Mouse (Mus musculus) common myeloid progenitor, adult 5-6 weeks (primary cell): Measurements from ENCODE around the gene Vmn1r34. TPM values are rescaled to one million over a fixed set of nuclear protein-coding genes. Genes with fewer than 3 reads are reported as not detected.
A peak's percentile ranks its signal among the peaks of the same experiment; 100 is the strongest.
"Not testable (repeated sequence)": the region's sequence is repeated elsewhere in the genome, so short reads cannot be mapped to it uniquely, and the experiment has no call there.

Experiments
- ATAC-seq: replicated peaks from 2 replicates; pipeline ENCODE4 v1.8.0; 2016; ENCODE audit warnings: low read depth, mild to moderate bottlenecking, moderate TSS enrichment, inconsistent platforms; ENCODE audit not compliant: poor library complexity, severe bottlenecking
- total RNA-seq: library from RNA; stranded (forward); fragments of 200-1000, 187-1606 nt; gene quantifications from 2 replicates; pipeline ENCODE4 v1.2.3, GENCODE M21; 2017

Vmn1r34 gene
- total RNA-seq, result not detected in 2 replicates

DNA sequence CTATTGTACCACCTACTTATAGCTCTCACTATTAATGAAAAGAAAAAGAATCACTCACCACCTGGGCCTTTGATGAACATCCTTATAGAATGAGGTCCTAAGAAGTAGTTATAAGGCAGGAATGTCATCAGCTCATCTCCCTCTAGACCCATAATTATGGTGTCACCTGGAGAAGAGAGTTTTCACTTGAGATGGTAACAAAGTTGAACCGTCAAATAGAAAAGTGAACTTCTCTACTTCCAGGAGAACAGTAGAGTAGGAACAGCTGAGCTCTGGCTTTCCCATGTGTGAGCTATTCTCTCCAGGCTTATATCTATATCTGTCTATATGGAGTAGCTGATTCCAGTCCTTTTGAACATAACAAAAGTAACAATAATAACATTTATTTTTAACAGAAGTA lies at the start of gene Vmn1r34:
Gene Vmn1r34 (minus strand): TSS at position 101 of the 400 bp plus-strand sequence.
- ATAC-seq, result no peak

DNA sequence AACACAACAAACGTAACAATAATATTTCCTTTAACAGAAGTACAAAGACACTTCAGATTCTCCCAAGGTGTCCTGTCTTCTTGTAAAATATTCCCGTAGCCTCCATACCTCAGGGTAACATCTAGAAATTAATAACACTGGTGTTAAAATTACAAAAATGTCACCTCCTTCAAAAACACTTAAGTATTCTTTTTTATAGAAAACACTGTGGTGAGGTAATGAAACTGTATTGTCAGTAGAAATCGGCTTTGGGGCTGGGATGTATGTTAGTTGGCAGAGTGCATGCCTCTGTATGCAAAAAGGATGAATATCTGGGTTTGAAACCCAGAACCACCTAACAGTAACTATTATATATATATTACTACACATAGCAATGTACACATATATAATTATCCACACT lies 42.1 kb upstream of the Vmn1r34 start, which contains the start of gene Vmn1r35:
Gene Vmn1r35 (minus strand): TSS at position 101 of the 400 bp plus-strand sequence.
- no peak for ATAC-seq

GRCm38 (mm10) chr6:66618182-66618581 lies 25.5 kb downstream of the Vmn1r34 start, which contains the start of gene Vmn1r33:
TSS of gene Vmn1r33 (minus strand) at chr6:66618282.
- not testable (repeated sequence) for ATAC-seq

GRCm38 (mm10) chr6:66595804-66596203 lies 47.9 kb downstream of the Vmn1r34 start:
- peak; percentile 42; the same call in 1 of the 2 replicates for ATAC-seq

Other genes with a start within 250 kb of the Vmn1r34 start
- gene Mad2l1, start 108.5 kb downstream of the Vmn1r34 start, total RNA-seq, result 109 and 113 TPM in 2 replicates
- gene Vmn1r32, start 83.8 kb downstream of the Vmn1r34 start, total RNA-seq, result not detected in 2 replicates
- not detected in 2 replicates for gene Vmn1r33, start 25.6 kb downstream of the Vmn1r34 start, total RNA-seq
- not detected in 2 replicates for gene Vmn1r35, start 42.0 kb upstream of the Vmn1r34 start, total RNA-seq
- gene Vmn1r36, start 75.3 kb upstream of the Vmn1r34 start, total RNA-seq, result not detected in 2 replicates
- not detected in 2 replicates for gene Vmn1r37, start 85.5 kb upstream of the Vmn1r34 start, total RNA-seq
- gene Vmn1r38, start 138.7 kb upstream of the Vmn1r34 start, total RNA-seq, result not detected in 2 replicates
- gene Vmn1r39, start 166.7 kb upstream of the Vmn1r34 start, total RNA-seq, result not detected in 2 replicates